Mouse (Mus musculus): ENCODE measurements around the gene Efemp2. TPM values are rescaled to one million over a fixed set of nuclear protein-coding genes. Genes with fewer than 3 reads are reported as not detected.

Gene Efemp2
- total and polyA plus RNA-seq, 3 experiments = 10.4 to 17.7 TPM; not detected in 1

DNA sequence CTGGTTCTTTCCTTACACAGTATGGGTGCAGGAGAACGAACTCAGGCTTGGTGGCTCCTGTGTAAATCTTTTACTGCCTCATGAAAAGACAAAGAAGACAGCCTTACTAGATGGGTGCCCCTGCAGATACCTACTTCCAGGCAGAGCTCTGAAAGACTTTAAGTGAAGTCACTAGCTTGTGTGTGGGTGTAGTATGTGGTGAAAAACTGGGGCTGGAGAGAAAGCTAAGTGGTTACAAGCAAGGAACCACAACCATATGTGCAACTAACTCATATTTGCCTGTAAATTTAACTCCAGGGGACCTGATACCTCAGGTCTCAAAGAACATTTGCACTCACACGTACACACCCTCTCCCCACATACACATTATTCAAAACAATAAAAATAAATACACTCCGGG is 13.9 kb upstream of the Efemp2 start:
- Histone ChIP-seq H3K79me2 (ENCODE audit: control insufficient read depth, insufficient read depth, low read length, poor library complexity) (peaks cover 17% of the 10 kb centered on the region), H3K4me3 (ENCODE audit: control insufficient read depth in 1 of 2, insufficient read depth in 1 of 2, low read depth in 2 of 2, low read length in 2 of 2) (peak overlapping the region; percentile 95 to 99), H3K4me1 (ENCODE audit: control insufficient read depth in 1 of 2, insufficient read depth in 2 of 2, low read length in 2 of 2) (peaks cover 0 to 31% of the 10 kb centered on the region in 2 experiments), H3K36me3 (ENCODE audit: control insufficient read depth in 1 of 2, insufficient read depth in 2 of 2, low read length in 2 of 2) (peaks cover 0 to 5% of the 10 kb centered on the region in 2 experiments; a peak in 2 of 4 replicates), H3K9ac (ENCODE audit: control insufficient read depth, low read depth, low read length, poor library complexity, severe bottlenecking) (peak overlapping the region; percentile 82), H3K9me3 (replicated peaks; ENCODE audit: insufficient read depth, low read length) (no peaks in the 10 kb centered on the region), H3K27me3 (ENCODE audit: control insufficient read depth in 1 of 2, insufficient read depth in 2 of 2, low read length in 2 of 2) (no peaks in the 10 kb centered on the region), H3K27ac (ENCODE audit: control insufficient read depth, low read depth, low read length) (peak overlapping the region; percentile 83)
- DNase-seq (ENCODE audit: low read depth, low spot score) = no peak
- TF ChIP-seq EP300 (IDR thresholded peaks at IDR 0.05; ENCODE audit: low read depth in 1 of 2, low read length in 2 of 2) (0 out of 4 replicates have a peak, but pooled peaks of 1 of the 2 experiments have one; percentile 15), TBP (IDR thresholded peaks at IDR 0.05; ENCODE audit: low read depth, low read length) (no peak), POLR2AphosphoS5 (IDR thresholded peaks at IDR 0.05; ENCODE audit: borderline replicate concordance, low read depth, low read length) (no peak), USF1 (IDR thresholded peaks at IDR 0.05; ENCODE audit: low read depth, low read length) (no peak), GATA1 (IDR thresholded peaks at IDR 0.05; ENCODE audit: low read depth, low read length) (no peak), USF2 (IDR thresholded peaks at IDR 0.05; ENCODE audit: borderline replicate concordance in 1 of 2, insufficient read depth in 1 of 2, low read depth in 1 of 2, low read length in 2 of 2) (no peak), ZKSCAN1 (IDR thresholded peaks at IDR 0.05; ENCODE audit: low read depth, low read length) (no peak), KAT2A (conservative IDR thresholded peaks at IDR 0.05; ENCODE audit: low read depth, low read length) (no peak)

GRCm38 (mm10) chr19:5460465-5460911 is 13.3 kb upstream of the Efemp2 start, which contains the start of gene Fibp:
Gene Fibp (plus strand): TSS chr19:5460615.
- H3K4me1 ChIP-seq (ENCODE audit: control insufficient read depth in 1 of 2, insufficient read depth in 2 of 2, low read length in 2 of 2) = peaks cover 0 to 30% of the 10 kb centered on the region in 2 experiments

More at GRCm38 (mm10) chr19:5460465-5460911, 13.3 kb upstream of the Efemp2 start, which contains the start of gene Fibp:
- Histone ChIP-seq H3K27ac (ENCODE audit: control insufficient read depth, low read depth, low read length) (peak within 1 kb of the TSS; percentile 83), H3K27me3 (ENCODE audit: control insufficient read depth in 1 of 2, insufficient read depth in 2 of 2, low read length in 2 of 2) (no peaks in the 10 kb centered on the region), H3K9ac (ENCODE audit: control insufficient read depth, low read depth, low read length, poor library complexity, severe bottlenecking) (peak within 1 kb of the TSS; percentile 89), H3K9me3 (replicated peaks; ENCODE audit: insufficient read depth, low read length) (no peaks in the 10 kb centered on the region), H3K4me3 (ENCODE audit: control insufficient read depth in 1 of 2, insufficient read depth in 1 of 2, low read depth in 2 of 2, low read length in 2 of 2) (peak within 1 kb of the TSS; percentile 95 to 99), H3K36me3 (ENCODE audit: control insufficient read depth in 1 of 2, insufficient read depth in 2 of 2, low read length in 2 of 2) (peaks cover 0 to 5% of the 10 kb centered on the region in 2 experiments; a peak in 2 of 4 replicates), H3K79me2 (ENCODE audit: control insufficient read depth, insufficient read depth, low read length, poor library complexity) (peaks cover 13% of the 10 kb centered on the region)
- TF ChIP-seq GATA1 (IDR thresholded peaks at IDR 0.05; ENCODE audit: low read depth, low read length) (no peak), SMC3 (IDR thresholded peaks at IDR 0.05; ENCODE audit: low read depth, low read length) (no peak), KAT2A (conservative IDR thresholded peaks at IDR 0.05; ENCODE audit: low read depth, low read length) (peak; percentile 25; the same call in 1 of the 2 replicates), MAFK (IDR thresholded peaks at IDR 0.05; ENCODE audit: borderline replicate concordance, low read depth, low read length) (no peak), ZMIZ1 (IDR thresholded peaks at IDR 0.05; ENCODE audit: low read depth, low read length) (peak; percentile 72; the same call in 1 of the 2 replicates), HCFC1 (IDR thresholded peaks at IDR 0.05; ENCODE audit: low read depth, low read length) (peak; percentile 91), NRF1 (IDR thresholded peaks at IDR 0.05; ENCODE audit: insufficient read depth, low read depth, low read length, poor library complexity, severe bottlenecking) (no peak), RCOR1 (IDR thresholded peaks at IDR 0.05; ENCODE audit: low read depth, low read length) (no peak; the same call in 1 of the 2 replicates), POLR2A (IDR thresholded peaks at IDR 0.05; ENCODE audit: control insufficient read depth in 1 of 2, insufficient read depth in 1 of 2, low read depth in 1 of 2, low read length in 2 of 2, poor library complexity in 1 of 2) (peak; percentile 89 to 96), E2F4 (IDR thresholded peaks at IDR 0.05; ENCODE audit: borderline replicate concordance, low read depth, low read length) (no peak), USF1 (IDR thresholded peaks at IDR 0.05; ENCODE audit: low read depth, low read length) (0 out of 2 replicates have a peak, but pooled peaks have one; percentile 29), ZNF384 (IDR thresholded peaks at IDR 0.05; ENCODE audit: low read depth, low read length) (no peak), POLR2AphosphoS2 (IDR thresholded peaks at IDR 0.05; ENCODE audit: low read length) (peak; percentile 93), MAX (IDR thresholded peaks at IDR 0.05; ENCODE audit: low read length) (no peak), ETS1 (IDR thresholded peaks at IDR 0.05; ENCODE audit: low read depth, low read length) (no peak), MXI1 (IDR thresholded peaks at IDR 0.05; ENCODE audit: low read depth, low read length) (peak; percentile 88), ELF1 (IDR thresholded peaks at IDR 0.05; ENCODE audit: low read depth, low read length) (peak; percentile 93), TBP (IDR thresholded peaks at IDR 0.05; ENCODE audit: low read depth, low read length) (peak; percentile 93), TCF12 (IDR thresholded peaks at IDR 0.05; ENCODE audit: low read depth, low read length) (peak; percentile 76), MYC (IDR thresholded peaks at IDR 0.05; ENCODE audit: low read depth, low read length) (0 out of 2 replicates have a peak, but pooled peaks have one; percentile 37), SIN3A (IDR thresholded peaks at IDR 0.05; ENCODE audit: low read length) (peak; percentile 91), NELFE (IDR thresholded peaks at IDR 0.05; ENCODE audit: low read depth, low read length) (peak; percentile 91), UBTF (IDR thresholded peaks at IDR 0.05; ENCODE audit: borderline replicate concordance, insufficient read depth, low read depth, low read length) (peak; percentile 89; the same call in 1 of the 2 replicates)
- DNase-seq (ENCODE audit: low read depth, low spot score) = peak; percentile 96
